Mouse (Mus musculus) heart, embryonic 12.5 days (tissue): ENCODE measurements around the gene Erg28. TPM values are rescaled to one million over a fixed set of nuclear protein-coding genes. Genes with fewer than 3 reads are reported as not detected.

Source experiments
- ATAC-seq: fragments of 200-750 bp; cut with Nextera tagmentation; 2 replicates; pipeline ENCODE4 v1.8.0; 2017; ENCODE audit warnings: moderate TSS enrichment, moderate library complexity; ENCODE audit not compliant: insufficient number of reproducible peaks, low FRiP score
- H3K27ac ChIP-seq: fragments of 300-500 bp; sonication (generic); 2 replicates; pipeline ENCODE4 v1.5.1; 2016; ENCODE audit warnings: mild to moderate bottlenecking, moderate library complexity; ENCODE audit not compliant: poor library complexity, severe bottlenecking
- H3K27me3 ChIP-seq: fragments of 300-500 bp; sonication (generic); replicated peaks from 2 replicates; pipeline ENCODE4 v1.6.1; 2016; ENCODE audit warnings: mild to moderate bottlenecking, moderate library complexity
- H3K36me3 ChIP-seq: fragments of 300-500 bp; sonication (generic); 2 replicates; pipeline ENCODE4 v1.6.1; 2016; ENCODE audit warnings: mild to moderate bottlenecking, moderate library complexity
- H3K4me1 ChIP-seq: fragments of 300-500 bp; sonication (generic); replicated peaks from 2 replicates; pipeline ENCODE4 v1.6.1; 2016; ENCODE audit warnings: mild to moderate bottlenecking
- H3K4me2 ChIP-seq: fragments of 300-500 bp; sonication (generic); 2 replicates; pipeline ENCODE4 v1.6.1; 2016; ENCODE audit warnings: mild to moderate bottlenecking, moderate library complexity
- H3K4me3 ChIP-seq: fragments of 300-500 bp; sonication (generic); 2 replicates; pipeline ENCODE4 v1.5.1; 2016; ENCODE audit warnings: mild to moderate bottlenecking
- H3K9ac ChIP-seq: fragments of 300-500 bp; sonication (generic); 2 replicates; pipeline ENCODE4 v1.6.1; 2016; ENCODE audit warnings: mild to moderate bottlenecking, moderate library complexity
- H3K9me3 ChIP-seq: fragments of 300-500 bp; sonication (generic); replicated peaks from 2 replicates; pipeline ENCODE4 v1.6.1; 2016; ENCODE audit warnings: mild to moderate bottlenecking, moderate library complexity
- WGBS: fragments of 180-500 bp; shearing (Covaris S2); methylation state at CpG from one replicate; pipeline ENCODE4 v1.1.7; 2016; 5-methylcytosine and 5-hydroxymethylcytosine counted together
- polyA plus RNA-seq: library from polyadenylated mRNA; unstranded; fragments of >200 nt; fragmentation: Nextera tagmentation; extraction: Ambion mirVana; gene quantifications from 2 replicates; pipeline ENCODE4 v1.2.1, GENCODE M21; 2016

Gene Erg28
- polyA plus RNA-seq = 80.6 and 81.3 TPM in 2 replicates

DNA sequence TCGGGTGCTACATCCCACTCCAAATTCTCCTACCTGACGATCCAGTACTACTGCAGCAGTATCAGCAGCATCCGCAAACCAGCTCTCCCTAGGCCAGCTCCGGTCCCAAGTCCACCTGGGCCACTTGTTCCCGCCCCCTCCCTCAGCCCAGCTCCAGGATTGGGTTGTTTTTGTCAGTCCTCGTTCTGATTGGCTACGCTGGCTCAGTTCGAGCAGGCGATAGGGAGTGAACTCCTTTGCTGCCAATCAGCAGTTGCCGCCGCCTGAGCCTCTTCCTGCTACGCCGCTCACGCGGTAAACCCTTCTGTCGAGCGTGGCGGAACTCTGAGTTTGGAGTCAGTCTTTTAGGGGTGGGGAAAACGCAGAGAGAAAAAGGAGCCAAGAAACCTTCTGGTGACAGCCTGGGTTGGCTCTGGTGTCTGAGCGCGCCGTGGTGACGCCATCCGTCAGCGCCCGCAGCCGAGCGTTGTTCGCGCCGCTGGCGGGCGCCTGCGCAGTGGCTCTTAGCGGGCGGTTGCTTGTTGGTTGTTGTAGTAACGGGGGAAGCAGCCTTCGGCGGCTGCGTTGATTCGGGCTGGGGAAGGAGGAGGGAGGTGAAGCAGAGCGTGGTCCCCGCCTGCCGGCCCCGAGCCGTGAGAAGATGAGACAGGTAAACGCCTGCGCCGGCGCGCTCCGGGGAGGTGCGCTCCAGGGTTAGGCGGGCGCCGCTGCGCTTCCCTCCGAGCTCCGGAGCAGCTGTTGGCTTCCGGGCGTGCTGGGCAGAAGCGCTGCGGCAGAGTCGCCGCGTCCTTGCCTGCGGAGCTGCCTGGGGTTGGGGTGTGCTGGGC, at the start of gene Erg28, which contains the start of gene Ttll5:
TSS of gene Erg28 (minus strand) at position 113 of the 827 bp plus-strand sequence.
TSS of gene Ttll5 (plus strand) at position 222 of the 827 bp plus-strand sequence.
- peak within 1 kb of the TSS; percentile 77 for H3K4me2 ChIP-seq
- H3K4me1 ChIP-seq = peaks cover 24% of the 10 kb centered on the region
- ATAC-seq = peak; percentile 97
- H3K4me3 ChIP-seq = peak within 1 kb of the TSS; percentile 66
- WGBS = under 1% methylated on average over 67 of the region's 67 CpGs
- no peaks in the 10 kb centered on the region for H3K9me3 ChIP-seq
- H3K27ac ChIP-seq = peak within 1 kb of the TSS; percentile 90
- peak within 1 kb of the TSS; percentile 81 for H3K9ac ChIP-seq
- peaks cover 25% of the 10 kb centered on the region for H3K36me3 ChIP-seq
- no peaks in the 10 kb centered on the region for H3K27me3 ChIP-seq

GRCm38 (mm10) chr12:85869423-85869822, 45.1 kb upstream of the Erg28 start:
- H3K9ac ChIP-seq = peak overlapping the region; percentile 31; the same call in 1 of the 2 replicates
- 0 out of 2 replicates have a peak, but pooled peaks have one; percentile 55 for ATAC-seq
- H3K4me2 ChIP-seq = no peak overlapping the region
- no peaks in the 10 kb centered on the region for H3K27me3 ChIP-seq
- 16% methylated on average over 6 of the region's 6 CpGs for WGBS
- no peak overlapping the region for H3K4me3 ChIP-seq
- H3K36me3 ChIP-seq = peaks cover 10% of the 10 kb centered on the region
- peaks cover 16% of the 10 kb centered on the region for H3K4me1 ChIP-seq
- no peaks in the 10 kb centered on the region for H3K9me3 ChIP-seq
- peak overlapping the region; percentile 65 for H3K27ac ChIP-seq

- peaks cover 16% of the 10 kb centered on the region for H3K4me1 ChIP-seq
- H3K27me3 ChIP-seq = no peaks in the 10 kb centered on the region
- H3K4me2 ChIP-seq = no peak overlapping the region
- no peak overlapping the region for H3K9ac ChIP-seq
- ATAC-seq = no peak
- H3K27ac ChIP-seq = no peak overlapping the region
- H3K9me3 ChIP-seq = no peaks in the 10 kb centered on the region
- H3K36me3 ChIP-seq = peaks cover 12% of the 10 kb centered on the region
- H3K4me3 ChIP-seq = no peak overlapping the region
These were observed 42.8 kb upstream of the Erg28 start for GRCm38 (mm10) chr12:85867125-85867524.

DNA sequence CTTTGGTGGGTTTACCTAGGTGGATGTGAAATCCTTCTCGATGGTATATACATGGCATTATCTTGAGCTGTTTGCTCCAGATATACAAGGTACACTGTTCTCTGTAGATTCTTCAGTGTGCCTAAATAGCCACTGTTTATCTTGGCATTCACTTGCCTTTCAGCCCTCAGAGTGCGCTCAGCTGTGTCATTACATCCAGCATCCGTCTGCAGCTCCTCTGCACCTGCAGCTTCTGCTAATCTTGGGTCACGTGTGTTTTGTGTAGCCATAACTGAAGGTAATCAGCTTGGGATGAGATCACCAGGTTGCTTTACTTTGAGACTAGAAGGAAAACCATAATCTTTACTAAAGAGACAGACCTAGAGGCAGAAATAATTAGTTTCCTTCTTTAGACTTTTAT, 42.3 kb upstream of the Erg28 start:
- H3K4me1 ChIP-seq = peaks cover 16% of the 10 kb centered on the region
- no peaks in the 10 kb centered on the region for H3K27me3 ChIP-seq
- 58% methylated on average over 4 of the region's 4 CpGs for WGBS

DNA sequence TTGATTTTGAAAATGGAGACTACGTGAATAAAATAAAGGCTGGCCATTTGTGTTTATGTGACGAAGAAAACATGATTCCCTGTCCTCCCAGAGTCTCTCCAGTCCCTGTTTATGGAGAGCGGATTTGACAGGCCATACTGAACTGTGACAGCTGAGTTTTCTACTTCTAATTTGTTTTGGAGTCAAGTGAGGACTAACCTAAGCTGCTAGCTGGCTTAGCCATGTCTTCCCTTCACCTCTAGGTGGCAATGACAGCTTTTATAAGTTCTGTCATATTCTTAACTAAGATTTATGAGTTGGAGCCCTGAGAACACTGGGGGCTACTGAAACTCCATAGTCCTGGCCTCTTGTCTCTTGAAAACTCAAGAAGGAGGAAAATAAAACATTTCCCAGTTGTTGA, 41.2 kb upstream of the Erg28 start:
- Histone ChIP-seq H3K27me3 (no peaks in the 10 kb centered on the region), H3K4me2 (no peak overlapping the region), H3K27ac (no peak overlapping the region), H3K9ac (no peak overlapping the region), H3K4me1 (peaks cover 16% of the 10 kb centered on the region), H3K9me3 (no peaks in the 10 kb centered on the region), H3K36me3 (peaks cover 12% of the 10 kb centered on the region), H3K4me3 (no peak overlapping the region)
- WGBS = 80% methylated on average over 3 of the region's 3 CpGs
- ATAC-seq = no peak

More for the DNA sequence above, 42.3 kb upstream of the Erg28 start:
- Histone ChIP-seq H3K9me3 (no peaks in the 10 kb centered on the region), H3K9ac (no peak overlapping the region), H3K4me2 (no peak overlapping the region), H3K4me3 (no peak overlapping the region), H3K27ac (no peak overlapping the region), H3K36me3 (peaks cover 12% of the 10 kb centered on the region)
- no peak for ATAC-seq

DNA sequence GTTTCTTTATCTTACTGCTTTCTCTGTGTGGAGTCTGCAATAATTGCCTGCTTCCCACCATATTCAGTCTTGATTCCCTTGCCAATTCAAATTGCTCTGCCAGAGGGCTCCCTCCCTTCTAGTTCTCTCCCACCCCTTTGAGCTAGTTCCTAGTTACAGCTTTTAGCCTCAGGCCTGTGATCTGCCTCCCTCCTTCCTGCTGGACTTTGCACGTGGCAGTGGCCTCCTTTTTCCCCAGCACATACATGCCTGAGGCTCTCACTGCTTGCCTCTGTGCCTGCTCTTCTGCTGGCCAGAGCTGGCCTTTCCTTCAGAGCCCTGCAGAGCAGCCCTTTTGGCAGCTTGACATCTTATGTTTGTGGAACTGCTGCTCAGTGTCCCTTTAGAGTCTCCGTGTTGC, 38.2 kb upstream of the Erg28 start:
- no peak for ATAC-seq
- no peak overlapping the region for H3K9ac ChIP-seq

GRCm38 (mm10) chr12:85859511-85860189, 35.3 kb upstream of the Erg28 start:
- H3K4me3 ChIP-seq = no peak overlapping the region
- no peak overlapping the region for H3K4me2 ChIP-seq
- no peaks in the 10 kb centered on the region for H3K9me3 ChIP-seq
- H3K4me1 ChIP-seq = no peaks in the 10 kb centered on the region
- WGBS = 53% methylated on average over 3 of the region's 3 CpGs
- no peak overlapping the region for H3K9ac ChIP-seq
- H3K27ac ChIP-seq = no peak overlapping the region
- no peaks in the 10 kb centered on the region for H3K27me3 ChIP-seq
- peaks cover 11% of the 10 kb centered on the region for H3K36me3 ChIP-seq
- ATAC-seq = no peak

More for the DNA sequence above, 38.2 kb upstream of the Erg28 start:
- H3K4me3 ChIP-seq = no peak overlapping the region
- WGBS = 41% methylated on average over 2 of the region's 2 CpGs
- H3K9me3 ChIP-seq = no peaks in the 10 kb centered on the region
- H3K4me1 ChIP-seq = no peaks in the 10 kb centered on the region
- no peak overlapping the region for H3K27ac ChIP-seq
- H3K27me3 ChIP-seq = no peaks in the 10 kb centered on the region
- H3K4me2 ChIP-seq = no peak overlapping the region
- H3K36me3 ChIP-seq = peaks cover 13% of the 10 kb centered on the region

DNA sequence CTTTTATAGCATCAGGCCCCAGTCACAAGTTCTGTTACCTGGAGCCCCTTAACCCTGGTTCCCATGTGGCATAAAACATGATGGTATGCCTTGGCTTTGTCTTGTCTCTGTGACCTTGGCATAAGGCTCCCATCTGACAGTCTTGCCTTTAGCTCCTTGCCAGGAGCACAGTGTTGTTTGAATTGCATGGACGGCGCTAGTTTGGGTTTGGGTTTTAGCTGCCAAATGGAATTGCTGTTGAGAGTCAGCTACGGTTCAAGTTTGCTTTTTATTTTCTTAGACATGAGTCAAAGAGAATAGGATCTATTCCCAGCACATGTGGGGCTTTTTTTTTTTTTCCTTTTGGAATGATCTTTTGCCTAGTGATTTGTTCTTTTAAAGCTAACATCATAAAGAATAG, 34.8 kb upstream of the Erg28 start:
- no peaks in the 10 kb centered on the region for H3K4me1 ChIP-seq
- WGBS = 83% methylated on average over 3 of the region's 3 CpGs
- no peaks in the 10 kb centered on the region for H3K27me3 ChIP-seq
- no peak overlapping the region for H3K4me2 ChIP-seq
- H3K27ac ChIP-seq = no peak overlapping the region
- ATAC-seq = no peak
- no peak overlapping the region for H3K4me3 ChIP-seq
- peaks cover 6% of the 10 kb centered on the region; the same call in 1 of the 2 replicates for H3K36me3 ChIP-seq
- H3K9ac ChIP-seq = no peak overlapping the region
- no peaks in the 10 kb centered on the region for H3K9me3 ChIP-seq

DNA sequence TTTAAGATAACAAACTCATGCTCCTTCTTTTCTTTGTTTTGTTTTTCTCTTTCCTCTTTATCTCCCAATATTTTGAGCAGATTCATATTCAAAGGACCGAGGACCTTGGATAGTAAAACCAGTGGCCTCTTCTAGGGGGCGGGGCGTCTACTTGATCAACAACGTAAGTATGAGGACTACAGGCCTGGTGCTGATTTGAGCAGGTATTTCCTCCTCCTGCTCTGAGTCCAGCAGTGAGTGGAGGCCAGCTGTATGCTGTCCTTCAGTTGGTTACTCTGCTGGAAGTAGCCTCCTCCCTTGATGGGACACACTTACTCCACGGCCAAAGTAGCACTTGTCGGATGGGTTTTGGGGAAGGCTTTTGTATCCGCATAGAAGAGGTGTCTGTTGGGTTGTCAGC, 33.0 kb upstream of the Erg28 start:
- no peak overlapping the region for H3K9ac ChIP-seq
- no peaks in the 10 kb centered on the region for H3K27me3 ChIP-seq
- H3K9me3 ChIP-seq = no peaks in the 10 kb centered on the region
- WGBS = 83% methylated on average over 7 of the region's 7 CpGs
- H3K27ac ChIP-seq = no peak overlapping the region
- ATAC-seq = no peak
- H3K4me2 ChIP-seq = no peak overlapping the region
- H3K4me1 ChIP-seq = no peaks in the 10 kb centered on the region; the same call in 1 of the 2 replicates
- peaks cover 8% of the 10 kb centered on the region; the same call in 1 of the 2 replicates for H3K36me3 ChIP-seq
- no peak overlapping the region for H3K4me3 ChIP-seq

DNA sequence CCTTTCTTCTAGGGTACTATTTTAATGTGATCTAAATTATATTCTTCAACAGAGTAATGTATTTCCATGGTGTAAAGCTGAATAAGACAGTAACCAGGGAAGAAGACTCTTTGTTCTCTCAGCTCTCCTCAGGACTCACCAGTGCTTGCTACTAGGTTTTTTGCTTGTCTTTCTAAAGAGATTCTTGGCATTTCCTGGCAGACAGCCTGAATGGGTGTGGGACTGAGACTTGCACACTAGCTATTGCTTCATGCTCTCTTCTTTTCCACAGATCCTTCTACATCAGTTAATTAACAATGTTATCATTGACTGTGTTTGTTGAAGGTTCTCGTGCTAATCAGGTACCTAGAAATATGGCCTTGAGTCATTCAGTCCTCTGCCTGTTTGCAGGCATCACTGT, 29.9 kb upstream of the Erg28 start:
- WGBS = 54% methylated on average over 1 of the region's 1 CpGs
- no peak overlapping the region for H3K4me3 ChIP-seq

DNA sequence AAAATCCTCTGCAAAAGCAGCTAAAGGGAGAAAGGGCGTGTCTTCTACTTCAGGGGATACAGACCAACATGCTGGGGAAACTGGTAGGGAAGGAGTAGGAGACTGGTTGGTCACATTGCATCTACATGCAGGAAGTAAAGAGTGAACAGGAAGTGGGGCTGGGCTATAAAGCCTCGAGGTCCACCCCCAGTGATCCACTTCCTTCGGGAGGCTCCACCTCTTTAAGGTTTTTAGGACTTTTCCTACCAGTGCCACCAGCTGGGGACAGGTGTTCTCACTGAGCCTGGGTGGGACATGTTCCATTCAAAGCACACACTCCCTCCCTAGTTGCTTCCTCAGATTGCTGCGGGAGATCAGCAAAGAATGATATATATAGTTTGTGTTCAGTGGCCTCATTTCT, 29.5 kb upstream of the Erg28 start:
- H3K4me1 ChIP-seq = no peaks in the 10 kb centered on the region; the same call in 1 of the 2 replicates
- H3K27me3 ChIP-seq = no peaks in the 10 kb centered on the region
- no peaks in the 10 kb centered on the region for H3K9me3 ChIP-seq
- no peak overlapping the region for H3K27ac ChIP-seq
- 72% methylated on average over 4 of the region's 4 CpGs for WGBS
- no peak overlapping the region for H3K4me2 ChIP-seq
- ATAC-seq = no peak
- no peak overlapping the region for H3K4me3 ChIP-seq
- no peak overlapping the region for H3K9ac ChIP-seq
- peaks cover 24% of the 10 kb centered on the region for H3K36me3 ChIP-seq

More for the DNA sequence above, 29.9 kb upstream of the Erg28 start:
- Histone ChIP-seq H3K27ac (no peak overlapping the region), H3K9ac (no peak overlapping the region), H3K4me1 (no peaks in the 10 kb centered on the region; the same call in 1 of the 2 replicates), H3K36me3 (peaks cover 20% of the 10 kb centered on the region), H3K4me2 (no peak overlapping the region), H3K27me3 (no peaks in the 10 kb centered on the region), H3K9me3 (no peaks in the 10 kb centered on the region)
- ATAC-seq = no peak
